22 mouse cellular contexts compared by ENCODE assay signal in genomic region chr6:50085206-50085605, GRCm38 (mm10). TPM values are rescaled to one million over a fixed set of nuclear protein-coding genes. Genes with fewer than 3 reads are reported as not detected.
DNase-seq lines count a peak whose midpoint lies in the region; ATAC-seq lines count a peak whose summit lies in the region.
"Had no signal": no experiment of that assay in that cellular context is flagged by ENCODE, and none has a peak within 500 bp of the region (broad histone marks: within the 10 kb centered on the region; RNA-seq: fewer than 3 reads in every experiment).

No protein-coding gene starts in this region.

- peaks cover 6% of the 10 kb centered on the region; the same call in 1 of the 2 replicates for H3K4me1 ChIP-seq in limb, embryonic 13.5 days
- H3K4me1 ChIP-seq in limb, embryonic 10.5 days, result no peaks in the 10 kb centered on the region
- H3K4me1 ChIP-seq: embryonic facial prominence, embryonic 12.5 days; embryonic facial prominence, embryonic 15.5 days; forebrain, embryonic 13.5 days; forebrain, embryonic 15.5 days had no signal

- peak; percentile 85; the same call in 1 of the 2 replicates for ATAC-seq in limb, embryonic 13.5 days (ENCODE audit: low FRiP score, low read depth)
- ATAC-seq: forebrain, embryonic 13.5 days; forebrain, embryonic 15.5 days; forebrain, postnatal 0 days had no signal

- H3K4me2 ChIP-seq in limb, embryonic 13.5 days (replicated peaks), result no peak overlapping the region
- H3K4me2 ChIP-seq: embryonic facial prominence, embryonic 12.5 days; embryonic facial prominence, embryonic 15.5 days; forebrain, embryonic 13.5 days; forebrain, embryonic 15.5 days had no signal

- H3K9ac ChIP-seq in limb, embryonic 13.5 days, result no peak overlapping the region
- H3K9ac ChIP-seq: embryonic facial prominence, embryonic 12.5 days; embryonic facial prominence, embryonic 15.5 days; forebrain, embryonic 13.5 days; forebrain, embryonic 15.5 days; forebrain, postnatal 0 days had no signal

- no peaks in the 10 kb centered on the region for H3K9me3 ChIP-seq in limb, embryonic 13.5 days
- H3K9me3 ChIP-seq in limb, embryonic 10.5 days (replicated peaks), result no peaks in the 10 kb centered on the region
- H3K9me3 ChIP-seq: embryonic facial prominence, embryonic 12.5 days; embryonic facial prominence, embryonic 15.5 days; forebrain, embryonic 13.5 days; forebrain, embryonic 15.5 days had no signal

- H3K27ac ChIP-seq in limb, embryonic 13.5 days, result no peak overlapping the region
- no peak overlapping the region for H3K27ac ChIP-seq in limb, embryonic 10.5 days
- H3K27ac ChIP-seq: embryonic facial prominence, embryonic 12.5 days; embryonic facial prominence, embryonic 15.5 days; forebrain, embryonic 13.5 days; forebrain, embryonic 15.5 days had no signal

- H3K27me3 ChIP-seq in limb, embryonic 13.5 days, result no peaks in the 10 kb centered on the region
- no peaks in the 10 kb centered on the region for H3K27me3 ChIP-seq in limb, embryonic 10.5 days (ENCODE audit: low read depth, poor library complexity, severe bottlenecking)
- H3K27me3 ChIP-seq: embryonic facial prominence, embryonic 12.5 days; embryonic facial prominence, embryonic 15.5 days; forebrain, embryonic 13.5 days; forebrain, embryonic 15.5 days had no signal

- peak; percentile 7 for DNase-seq in gastrocnemius, postnatal 25 days
- no peak for DNase-seq in gastrocnemius, adult 8-10 months (ENCODE audit: low spot score in 2 of 2)
- no peak for DNase-seq in limb, embryonic 10.5 days (ENCODE audit: low spot score)
- peak; percentile 20 for DNase-seq in mesoderm, embryonic 11.5 days (ENCODE audit: low read depth, low spot score)
- no peak for DNase-seq in testis, postnatal 14 days (ENCODE audit: low spot score)
- DNase-seq: adrenal gland, adult 2 months; adrenal gland, postnatal 10 days; adrenal gland, postnatal 25 days; cerebellum, adult 11 months; cerebellum, adult 18-20 months; cerebellum, adult 8-10 months; cerebellum, adult 9-11 months; cerebellum, postnatal 14 days; cerebellum, postnatal 36 days; embryo, embryonic 11 days; forebrain, postnatal 0 days had no signal

- WGBS in limb, embryonic 13.5 days, result 49% methylated on average over 4 of the region's 4 CpGs
- WGBS in limb, embryonic 10.5 days, result 86% methylated on average over 4 of the region's 4 CpGs

- H3K4me3 ChIP-seq in limb, embryonic 13.5 days, result no peak overlapping the region
- H3K4me3 ChIP-seq in limb, embryonic 10.5 days, result no peak overlapping the region
- H3K4me3 ChIP-seq: embryonic facial prominence, embryonic 12.5 days; embryonic facial prominence, embryonic 15.5 days; erythroblast, embryonic 14.5 days; forebrain, embryonic 13.5 days; forebrain, embryonic 15.5 days had no signal

- H3K36me3 ChIP-seq in limb, embryonic 13.5 days, result no peaks in the 10 kb centered on the region
- H3K36me3 ChIP-seq in limb, embryonic 10.5 days, result no peaks in the 10 kb centered on the region
- H3K36me3 ChIP-seq: embryonic facial prominence, embryonic 12.5 days; embryonic facial prominence, embryonic 15.5 days; forebrain, embryonic 15.5 days had no signal

RNA-seq across cellular contexts. Expression of gene Mpp6, which starts 24.8 kb away (rescaled TPM):
- total RNA-seq in gastrocnemius, postnatal 25 days (2021), result 100 to 1,000 TPM; 124 to 127 TPM
- total RNA-seq in gastrocnemius, adult 8-10 months (2022), result 100 to 1,000 TPM; 112 to 130 (median 120) TPM
- 74.2 and 77.1 TPM in 2 replicates for polyA plus RNA-seq in limb, embryonic 13.5 days (2015; fragmentation: Nextera tagmentation; extraction: Ambion mirVana)
- 75.8 and 83.3 TPM in 2 replicates for polyA plus RNA-seq in limb, embryonic 10.5 days (2016; fragmentation: Nextera tagmentation; extraction: Ambion mirVana)

Comparison
In these comparisons a context has a peak if more than half of its experiments do, and no peak if none do; other contexts are left out.
1. DNase-seq: peak in gastrocnemius, postnatal 25 days (single experiment) and mesoderm, embryonic 11.5 days (single experiment); none in gastrocnemius, adult 8-10 months (0 of 2), limb, embryonic 10.5 days (single experiment) and testis, postnatal 14 days (single experiment).